8 mouse cellular contexts compared by ENCODE assay signal in the genomic region with DNA sequence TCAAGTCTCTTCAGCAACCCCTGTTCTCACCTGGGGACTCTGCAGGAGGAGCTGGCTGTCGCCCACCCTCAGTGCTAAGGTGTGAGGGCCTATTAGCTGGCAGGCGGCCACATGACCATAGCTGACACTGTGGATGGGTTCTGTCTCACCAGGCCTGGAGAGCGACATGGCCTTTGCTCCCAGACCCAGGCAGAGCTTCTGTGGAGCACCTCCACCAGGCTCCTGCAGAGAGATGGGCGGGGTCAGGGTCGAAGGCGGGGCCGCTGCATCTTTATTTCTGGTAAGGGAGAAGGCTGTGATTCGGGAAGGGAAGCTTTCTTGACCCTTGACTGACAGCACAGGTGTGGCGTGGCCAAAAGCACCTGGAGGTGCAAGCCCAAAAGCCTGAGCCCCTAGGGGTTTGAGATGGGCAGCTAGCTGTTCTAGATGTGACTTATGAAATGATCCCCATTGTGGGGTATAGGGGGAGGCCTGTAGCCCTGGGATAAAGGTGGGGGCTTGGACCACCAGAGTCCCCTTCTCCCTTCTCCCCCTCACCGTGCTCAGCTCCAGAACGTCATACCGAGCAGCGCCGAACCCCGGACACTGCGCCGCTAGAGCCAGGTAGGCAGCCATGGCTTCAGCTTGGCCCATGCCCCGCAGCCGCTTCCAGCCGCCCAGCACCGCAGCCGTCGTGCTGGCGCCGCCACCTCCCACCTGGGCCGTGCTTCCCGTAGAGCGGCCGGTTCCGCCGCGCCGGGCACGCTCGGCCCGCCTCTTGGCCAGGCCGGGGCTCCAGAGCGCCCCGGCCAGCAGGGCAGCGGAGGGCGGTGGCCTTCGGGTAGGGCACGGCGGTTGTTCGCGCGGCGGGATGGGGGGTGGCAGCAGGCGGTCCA. TPM values are rescaled to one million over a fixed set of nuclear protein-coding genes. Genes with fewer than 3 reads are reported as not detected.
A peak's percentile ranks its signal among the peaks of the same experiment; 100 is the strongest.
DNase-seq lines count a peak whose midpoint lies in the region; ATAC-seq lines count a peak whose summit lies in the region.

No protein-coding gene starts in this region.

- peaks cover 44% of the 10 kb centered on the region for H3K4me1 ChIP-seq in lung, embryonic 15.5 days
- H3K4me1 ChIP-seq in hindbrain, embryonic 11.5 days (replicated peaks; ENCODE audit: control insufficient read depth, insufficient read depth, low read length): peaks cover 6% of the 10 kb centered on the region
- H3K4me1 ChIP-seq in limb, embryonic 12.5 days (replicated peaks): peaks cover 18% of the 10 kb centered on the region
- peaks cover 16% of the 10 kb centered on the region; the same call in 1 of the 2 replicates for H3K4me1 ChIP-seq in stomach, embryonic 14.5 days (ENCODE audit: control insufficient read depth, insufficient read depth, low read length)

- no peak for DNase-seq in lung, postnatal 4 days
- no peak for DNase-seq in hindbrain, embryonic 11.5 days (ENCODE audit: low spot score)
- no peak for DNase-seq in right cerebral cortex, postnatal 10 days (ENCODE audit: low spot score in 2 of 2)
- DNase-seq in urinary bladder, postnatal 25 days (ENCODE audit: low spot score): no peak

- H3K4me2 ChIP-seq in lung, embryonic 15.5 days: peak overlapping the region; percentile 26
- peak overlapping the region; percentile 45 for H3K4me2 ChIP-seq in hindbrain, embryonic 11.5 days (replicated peaks; ENCODE audit: low read depth, low read length)
- H3K4me2 ChIP-seq in limb, embryonic 12.5 days: peak overlapping the region; percentile 83
- peak overlapping the region; percentile 25 for H3K4me2 ChIP-seq in stomach, embryonic 14.5 days (replicated peaks; ENCODE audit: low read depth, low read length)

- peaks cover 59% of the 10 kb centered on the region for H3K36me3 ChIP-seq in lung, embryonic 15.5 days
- no peaks in the 10 kb centered on the region for H3K36me3 ChIP-seq in hindbrain, embryonic 11.5 days (ENCODE audit: control insufficient read depth, insufficient read depth, low read length)
- peaks cover 20% of the 10 kb centered on the region; the same call in 1 of the 2 replicates for H3K36me3 ChIP-seq in limb, embryonic 12.5 days
- H3K36me3 ChIP-seq in stomach, embryonic 14.5 days (ENCODE audit: control insufficient read depth, insufficient read depth, low read length): peaks cover 62% of the 10 kb centered on the region

- H3K27me3 ChIP-seq in lung, embryonic 15.5 days: peaks cover 29% of the 10 kb centered on the region
- H3K27me3 ChIP-seq in hindbrain, embryonic 11.5 days (ENCODE audit: control insufficient read depth, insufficient read depth, low read length): peaks cover 67% of the 10 kb centered on the region
- peaks cover 80% of the 10 kb centered on the region for H3K27me3 ChIP-seq in limb, embryonic 12.5 days
- H3K27me3 ChIP-seq in stomach, embryonic 14.5 days (ENCODE audit: control insufficient read depth, insufficient read depth, low read length): peaks cover 10% of the 10 kb centered on the region; the same call in 1 of the 2 replicates

- H3K27ac ChIP-seq in lung, embryonic 15.5 days: no peak overlapping the region
- H3K27ac ChIP-seq in hindbrain, embryonic 11.5 days (ENCODE audit: low read depth, low read length): no peak overlapping the region
- no peak overlapping the region for H3K27ac ChIP-seq in limb, embryonic 12.5 days
- H3K27ac ChIP-seq in stomach, embryonic 14.5 days (ENCODE audit: low read length): no peak overlapping the region

- 40% methylated on average over 49 of the region's 49 CpGs for WGBS in lung, embryonic 15.5 days
- 10% methylated on average over 37 of the region's 49 CpGs for WGBS in hindbrain, embryonic 11.5 days
- WGBS in limb, embryonic 12.5 days: 4% methylated on average over 49 of the region's 49 CpGs
- WGBS in stomach, embryonic 14.5 days: 33% methylated on average over 48 of the region's 49 CpGs

- H3K9ac ChIP-seq in lung, embryonic 15.5 days: no peak overlapping the region
- no peak overlapping the region for H3K9ac ChIP-seq in hindbrain, embryonic 11.5 days (ENCODE audit: low read depth, low read length)
- peak overlapping the region; percentile 63 for H3K9ac ChIP-seq in limb, embryonic 12.5 days (replicated peaks)
- H3K9ac ChIP-seq in stomach, embryonic 14.5 days (replicated peaks; ENCODE audit: low read depth, low read length): no peak overlapping the region

- ATAC-seq in lung, embryonic 15.5 days (ENCODE audit: borderline replicate concordance, extremely low read depth, low FRiP score, low TSS enrichment): peak; percentile 8
- ATAC-seq in hindbrain, embryonic 11.5 days (ENCODE audit: low FRiP score): no peak
- ATAC-seq in limb, embryonic 12.5 days (ENCODE audit: insufficient number of reproducible peaks, insufficient read depth, low FRiP score, low TSS enrichment, low read depth): no peak
- ATAC-seq in stomach, embryonic 14.5 days (ENCODE audit: insufficient number of reproducible peaks, insufficient read depth, low FRiP score, low read depth): no peak
- no peak for ATAC-seq in granulocyte monocyte progenitor cell, adult 5-6 weeks (replicated peaks; ENCODE audit: poor library complexity, severe bottlenecking)

- no peak overlapping the region for H3K4me3 ChIP-seq in lung, embryonic 15.5 days
- peak overlapping the region; percentile 22 for H3K4me3 ChIP-seq in hindbrain, embryonic 11.5 days (ENCODE audit: low read depth, low read length)
- H3K4me3 ChIP-seq in limb, embryonic 12.5 days (replicated peaks): peak overlapping the region; percentile 47
- H3K4me3 ChIP-seq in stomach, embryonic 14.5 days (ENCODE audit: low read depth, low read length): peak overlapping the region; percentile 10

- no peaks in the 10 kb centered on the region for H3K9me3 ChIP-seq in lung, embryonic 15.5 days
- no peaks in the 10 kb centered on the region for H3K9me3 ChIP-seq in hindbrain, embryonic 11.5 days (ENCODE audit: control insufficient read depth, low read length)
- no peaks in the 10 kb centered on the region for H3K9me3 ChIP-seq in limb, embryonic 12.5 days
- H3K9me3 ChIP-seq in stomach, embryonic 14.5 days (ENCODE audit: control insufficient read depth, low read depth, low read length): no peaks in the 10 kb centered on the region

RNA-seq across cellular contexts. Expression of gene Cntnap1, which starts 6.6 kb away (rescaled TPM):
- 1.1 and 1.4 TPM in 2 replicates for polyA plus RNA-seq in lung, embryonic 15.5 days (2015; fragmentation: Nextera tagmentation; extraction: Ambion mirVana)
- 0.29 and 0.39 TPM in 2 replicates for polyA plus RNA-seq in hindbrain, embryonic 11.5 days (2014; fragmentation: Nextera tagmentation; extraction: Ambion mirVana)
- polyA plus RNA-seq in limb, embryonic 12.5 days (2016; fragmentation: Nextera tagmentation; extraction: Ambion mirVana): 0.24 and 0.27 TPM in 2 replicates
- 2.1 and 2.2 TPM in 2 replicates for polyA plus RNA-seq in stomach, embryonic 14.5 days (2014; fragmentation: Nextera tagmentation; extraction: Ambion mirVana)
- total RNA-seq in granulocyte monocyte progenitor cell, adult 5-6 weeks (2014; fragmentation: Nextera tagmentation): 0.41 and 0.83 TPM in 2 replicates
- 0.36 and 0.65 TPM in 2 replicates for total RNA-seq in granulocyte monocyte progenitor cell, adult 5-6 weeks (2017)

RNA-seq across cellular contexts. Expression of gene Plekhh3, which starts 7.4 kb away (rescaled TPM):
- polyA plus RNA-seq in lung, embryonic 15.5 days (2015; fragmentation: Nextera tagmentation; extraction: Ambion mirVana): 19.8 and 19.9 TPM in 2 replicates
- 7.7 and 8.2 TPM in 2 replicates for polyA plus RNA-seq in hindbrain, embryonic 11.5 days (2014; fragmentation: Nextera tagmentation; extraction: Ambion mirVana)
- 5.3 and 7.0 TPM in 2 replicates for polyA plus RNA-seq in limb, embryonic 12.5 days (2016; fragmentation: Nextera tagmentation; extraction: Ambion mirVana)
- 25.6 and 26.0 TPM in 2 replicates for polyA plus RNA-seq in stomach, embryonic 14.5 days (2014; fragmentation: Nextera tagmentation; extraction: Ambion mirVana)
- 1.4 TPM in 1 of 2 replicates, not detected in the other for total RNA-seq in granulocyte monocyte progenitor cell, adult 5-6 weeks (2014; fragmentation: Nextera tagmentation)
- 0.47 TPM in 1 of 2 replicates, not detected in the other for total RNA-seq in granulocyte monocyte progenitor cell, adult 5-6 weeks (2017)

RNA-seq across cellular contexts. Expression of gene Tubg2, which starts 8.0 kb away (rescaled TPM):
- 3.5 and 3.6 TPM in 2 replicates for polyA plus RNA-seq in lung, embryonic 15.5 days (2015; fragmentation: Nextera tagmentation; extraction: Ambion mirVana)
- 5.5 and 5.7 TPM in 2 replicates for polyA plus RNA-seq in hindbrain, embryonic 11.5 days (2014; fragmentation: Nextera tagmentation; extraction: Ambion mirVana)
- 6.3 and 6.4 TPM in 2 replicates for polyA plus RNA-seq in limb, embryonic 12.5 days (2016; fragmentation: Nextera tagmentation; extraction: Ambion mirVana)
- 3.6 and 4.5 TPM in 2 replicates for polyA plus RNA-seq in stomach, embryonic 14.5 days (2014; fragmentation: Nextera tagmentation; extraction: Ambion mirVana)
- total RNA-seq in granulocyte monocyte progenitor cell, adult 5-6 weeks (2014; fragmentation: Nextera tagmentation): not detected in 2 replicates
- total RNA-seq in granulocyte monocyte progenitor cell, adult 5-6 weeks (2017): not detected in 2 replicates

RNA-seq across cellular contexts. Expression of gene Ccr10, which starts 11.5 kb away (rescaled TPM):
- polyA plus RNA-seq in lung, embryonic 15.5 days (2015; fragmentation: Nextera tagmentation; extraction: Ambion mirVana): 0.24 and 0.55 TPM in 2 replicates
- 0.19 TPM in 1 of 2 replicates, not detected in the other for polyA plus RNA-seq in hindbrain, embryonic 11.5 days (2014; fragmentation: Nextera tagmentation; extraction: Ambion mirVana)
- 0.24 TPM in 1 of 2 replicates, not detected in the other for polyA plus RNA-seq in limb, embryonic 12.5 days (2016; fragmentation: Nextera tagmentation; extraction: Ambion mirVana)
- 0.14 and 0.33 TPM in 2 replicates for polyA plus RNA-seq in stomach, embryonic 14.5 days (2014; fragmentation: Nextera tagmentation; extraction: Ambion mirVana)
- not detected in 2 replicates for total RNA-seq in granulocyte monocyte progenitor cell, adult 5-6 weeks (2014; fragmentation: Nextera tagmentation)
- total RNA-seq in granulocyte monocyte progenitor cell, adult 5-6 weeks (2017): 0.09 TPM in 1 of 2 replicates, not detected in the other

RNA-seq across cellular contexts. Expression of gene Tubg1, which starts 44.0 kb away (rescaled TPM):
- polyA plus RNA-seq in lung, embryonic 15.5 days (2015; fragmentation: Nextera tagmentation; extraction: Ambion mirVana): 89.6 and 90.6 TPM in 2 replicates
- polyA plus RNA-seq in hindbrain, embryonic 11.5 days (2014; fragmentation: Nextera tagmentation; extraction: Ambion mirVana): 97.7 and 98.6 TPM in 2 replicates
- polyA plus RNA-seq in limb, embryonic 12.5 days (2016; fragmentation: Nextera tagmentation; extraction: Ambion mirVana): 87.6 and 90.7 TPM in 2 replicates
- 70.5 and 70.9 TPM in 2 replicates for polyA plus RNA-seq in stomach, embryonic 14.5 days (2014; fragmentation: Nextera tagmentation; extraction: Ambion mirVana)
- 27.6 and 53.4 TPM in 2 replicates for total RNA-seq in granulocyte monocyte progenitor cell, adult 5-6 weeks (2014; fragmentation: Nextera tagmentation)
- total RNA-seq in granulocyte monocyte progenitor cell, adult 5-6 weeks (2017): 25.8 and 43.7 TPM in 2 replicates

Comparison
In these comparisons a context has a peak if more than half of its experiments do, and no peak if none do; other contexts are left out.
1. H3K4me2 ChIP-seq: peak in every context shown above with its lines; median percentile 83 in limb, embryonic 12.5 days; 45 in hindbrain, embryonic 11.5 days; 26 in lung, embryonic 15.5 days; 25 in stomach, embryonic 14.5 days.